Mouse (Mus musculus) CH12.LX (cell line): ENCODE measurements around the gene Crtc3.

Source experiments
- CTCF ChIP-seq, 2 experiments: IDR thresholded peaks in 1 of 2; conservative IDR thresholded peaks in 1 of 2; 2 replicates each; pipeline ENCODE4 v1.5.1; 2011 to 2012; ENCODE audit warnings: low read depth in 2 of 2, low read length in 2 of 2, improper control_type of control experiment in 1 of 2, inconsistent platforms in 1 of 2, mild to moderate bottlenecking in 1 of 2, moderate library complexity in 1 of 2
- HCFC1 ChIP-seq: IDR thresholded peaks from 2 replicates; pipeline ENCODE4 v1.6.1; 2012; ENCODE audit warnings: low read depth, mild to moderate bottlenecking, inconsistent platforms, low read length, improper control_type of control experiment
- MAX ChIP-seq: IDR thresholded peaks from 2 replicates; pipeline ENCODE4 v1.6.1; 2011; ENCODE audit warnings: low read length, improper control_type of control experiment
- MAZ ChIP-seq: IDR thresholded peaks from 2 replicates; pipeline ENCODE4 v1.6.1; 2012; ENCODE audit warnings: low read depth, mild to moderate bottlenecking, inconsistent platforms, low read length, improper control_type of control experiment, moderate library complexity
- MEF2A ChIP-seq: IDR thresholded peaks from 2 replicates; pipeline ENCODE4 v1.6.1; 2014; ENCODE audit warnings: low read depth, mild to moderate bottlenecking, inconsistent platforms, low read length, improper control_type of control experiment, borderline replicate concordance
- RAD21 ChIP-seq: IDR thresholded peaks from 2 replicates; pipeline ENCODE4 v1.6.1; 2011; ENCODE audit warnings: low read depth, mild to moderate bottlenecking, low read length, improper control_type of control experiment, moderate library complexity

DNA sequence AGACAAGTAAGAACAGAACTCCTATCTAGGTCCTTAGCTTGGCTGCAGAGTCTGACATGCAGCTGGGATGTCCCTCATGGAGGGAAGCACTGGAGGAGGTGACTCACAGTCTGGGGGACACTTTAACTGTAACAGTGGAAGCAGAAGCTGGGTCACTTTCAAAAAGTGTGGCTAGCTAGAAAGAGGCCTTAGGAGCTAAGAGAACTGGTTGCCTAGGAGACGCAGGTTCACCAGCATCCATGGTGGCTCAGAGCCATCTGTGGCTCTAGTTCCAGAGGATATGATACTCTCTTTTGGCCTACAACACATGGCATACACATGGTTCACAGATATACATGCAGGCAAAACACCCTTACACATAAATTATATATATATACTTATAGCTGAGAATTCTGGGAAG lies 86.1 kb downstream of the Crtc3 start:
- TF ChIP-seq MAX: no peak
- TF ChIP-seq RAD21: no peak
- no peak for TF ChIP-seq CTCF (conservative IDR thresholded peaks at IDR 0.05 in 1 of 2, IDR thresholded peaks at IDR 0.05 in 1 of 2; ENCODE audit: low read depth in 2 of 2, low read length in 2 of 2)
- TF ChIP-seq MAZ: no peak
- no peak for TF ChIP-seq MEF2A
- no peak for TF ChIP-seq HCFC1
